In genomic region chr15:102217325-102217724, GRCm38 (mm10) we compare ENCODE assay signal across 21 mouse cellular contexts. TPM values are rescaled to one million over a fixed set of nuclear protein-coding genes. Genes with fewer than 3 reads are reported as not detected.
DNase-seq lines count a peak whose midpoint lies in the region; ATAC-seq lines count a peak whose summit lies in the region.
"Had no signal": no experiment of that assay in that cellular context is flagged by ENCODE, and none has a peak within 500 bp of the region (broad histone marks: within the 10 kb centered on the region; RNA-seq: fewer than 3 reads in every experiment).

No protein-coding gene starts in this region.

- no peaks in the 10 kb centered on the region for H3K9me3 ChIP-seq in embryonic facial prominence, embryonic 12.5 days
- no peaks in the 10 kb centered on the region for H3K9me3 ChIP-seq in embryonic facial prominence, embryonic 10.5 days
- no peaks in the 10 kb centered on the region for H3K9me3 ChIP-seq in hindbrain, embryonic 16.5 days (ENCODE audit: control insufficient read depth, low read length)
- H3K9me3 ChIP-seq in hindbrain, embryonic 10.5 days = no peaks in the 10 kb centered on the region
- no peaks in the 10 kb centered on the region for H3K9me3 ChIP-seq in lung, embryonic 15.5 days
- no peaks in the 10 kb centered on the region for H3K9me3 ChIP-seq in embryonic facial prominence, embryonic 13.5 days
- H3K9me3 ChIP-seq: midbrain, embryonic 10.5 days had no signal

- H3K4me3 ChIP-seq in embryonic facial prominence, embryonic 12.5 days = no peak overlapping the region
- no peak overlapping the region for H3K4me3 ChIP-seq in embryonic facial prominence, embryonic 10.5 days
- H3K4me3 ChIP-seq in hindbrain, embryonic 16.5 days (ENCODE audit: low read length) = no peak overlapping the region
- no peak overlapping the region for H3K4me3 ChIP-seq in hindbrain, embryonic 10.5 days
- H3K4me3 ChIP-seq in lung, embryonic 15.5 days = no peak overlapping the region
- H3K4me3 ChIP-seq in embryonic facial prominence, embryonic 13.5 days = no peak overlapping the region
- H3K4me3 ChIP-seq: left cerebral cortex, adult 2 months; midbrain, embryonic 10.5 days had no signal

- no peak overlapping the region for H3K4me2 ChIP-seq in embryonic facial prominence, embryonic 12.5 days (replicated peaks)
- H3K4me2 ChIP-seq in hindbrain, embryonic 16.5 days (ENCODE audit: low read length) = no peak overlapping the region
- H3K4me2 ChIP-seq in lung, embryonic 15.5 days = no peak overlapping the region
- no peak overlapping the region for H3K4me2 ChIP-seq in embryonic facial prominence, embryonic 13.5 days
- H3K4me2 ChIP-seq: heart, embryonic 11.5 days had no signal

- H3K9ac ChIP-seq in embryonic facial prominence, embryonic 12.5 days = no peak overlapping the region
- H3K9ac ChIP-seq in hindbrain, embryonic 16.5 days (ENCODE audit: low read depth, low read length) = no peak overlapping the region
- H3K9ac ChIP-seq in lung, embryonic 15.5 days = no peak overlapping the region
- 0 out of 2 replicates have a peak overlapping the region, but pooled peaks have one; percentile 6 for H3K9ac ChIP-seq in embryonic facial prominence, embryonic 13.5 days

- WGBS in embryonic facial prominence, embryonic 12.5 days = 89% methylated on average over 7 of the region's 7 CpGs
- 91% methylated on average over 7 of the region's 7 CpGs for WGBS in embryonic facial prominence, embryonic 10.5 days
- WGBS in hindbrain, embryonic 16.5 days = 92% methylated on average over 7 of the region's 7 CpGs
- WGBS in hindbrain, embryonic 10.5 days = 88% methylated on average over 7 of the region's 7 CpGs
- 52% methylated on average over 7 of the region's 7 CpGs for WGBS in lung, embryonic 15.5 days
- WGBS in embryonic facial prominence, embryonic 13.5 days = 89% methylated on average over 7 of the region's 7 CpGs

- no peaks in the 10 kb centered on the region for H3K4me1 ChIP-seq in embryonic facial prominence, embryonic 12.5 days
- H3K4me1 ChIP-seq in embryonic facial prominence, embryonic 10.5 days = 0 out of 2 replicates have a peak, but pooled peaks cover 7% of the 10 kb centered on the region
- H3K4me1 ChIP-seq in hindbrain, embryonic 16.5 days (ENCODE audit: control insufficient read depth, insufficient read depth, low read depth, low read length) = no peaks in the 10 kb centered on the region
- no peaks in the 10 kb centered on the region for H3K4me1 ChIP-seq in hindbrain, embryonic 10.5 days (replicated peaks)
- H3K4me1 ChIP-seq in lung, embryonic 15.5 days = peaks cover 6% of the 10 kb centered on the region; the same call in 1 of the 2 replicates
- no peaks in the 10 kb centered on the region for H3K4me1 ChIP-seq in embryonic facial prominence, embryonic 13.5 days
- H3K4me1 ChIP-seq: midbrain, embryonic 10.5 days had no signal

- no peaks in the 10 kb centered on the region for H3K27me3 ChIP-seq in embryonic facial prominence, embryonic 12.5 days
- peaks cover 6% of the 10 kb centered on the region for H3K27me3 ChIP-seq in embryonic facial prominence, embryonic 10.5 days (replicated peaks; ENCODE audit: low read depth, poor library complexity, severe bottlenecking)
- no peaks in the 10 kb centered on the region for H3K27me3 ChIP-seq in hindbrain, embryonic 16.5 days (replicated peaks; ENCODE audit: control insufficient read depth, insufficient read depth, low read length)
- peaks cover 5% of the 10 kb centered on the region for H3K27me3 ChIP-seq in hindbrain, embryonic 10.5 days (ENCODE audit: insufficient read depth, poor library complexity, severe bottlenecking)
- peaks cover 2% of the 10 kb centered on the region; the same call in 1 of the 2 replicates for H3K27me3 ChIP-seq in lung, embryonic 15.5 days
- no peaks in the 10 kb centered on the region for H3K27me3 ChIP-seq in embryonic facial prominence, embryonic 13.5 days

- H3K36me3 ChIP-seq in embryonic facial prominence, embryonic 12.5 days = peaks cover 44% of the 10 kb centered on the region
- peaks cover 56% of the 10 kb centered on the region for H3K36me3 ChIP-seq in embryonic facial prominence, embryonic 10.5 days (replicated peaks)
- peaks cover 21% of the 10 kb centered on the region for H3K36me3 ChIP-seq in hindbrain, embryonic 16.5 days (ENCODE audit: control insufficient read depth, insufficient read depth, low read length)
- H3K36me3 ChIP-seq in hindbrain, embryonic 10.5 days = peaks cover 54% of the 10 kb centered on the region
- peaks cover 36% of the 10 kb centered on the region for H3K36me3 ChIP-seq in lung, embryonic 15.5 days
- H3K36me3 ChIP-seq in embryonic facial prominence, embryonic 13.5 days = peaks cover 50% of the 10 kb centered on the region

- 0 out of 2 replicates have a peak, but pooled peaks have one; percentile 2 for ATAC-seq in embryonic facial prominence, embryonic 12.5 days (ENCODE audit: insufficient number of reproducible peaks, insufficient read depth, low FRiP score, low TSS enrichment)
- peak; percentile 16; the same call in 1 of the 2 replicates for ATAC-seq in hindbrain, embryonic 16.5 days
- 0 out of 2 replicates have a peak, but pooled peaks have one; percentile 30 for ATAC-seq in lung, embryonic 15.5 days (ENCODE audit: borderline replicate concordance, extremely low read depth, low FRiP score, low TSS enrichment)
- ATAC-seq in embryonic facial prominence, embryonic 13.5 days (ENCODE audit: insufficient number of reproducible peaks, insufficient read depth, low FRiP score, low TSS enrichment, low read depth) = no peak; the same call in 1 of the 2 replicates

- H3K27ac ChIP-seq in embryonic facial prominence, embryonic 12.5 days = no peak overlapping the region
- H3K27ac ChIP-seq in embryonic facial prominence, embryonic 10.5 days (replicated peaks) = no peak overlapping the region
- H3K27ac ChIP-seq in hindbrain, embryonic 16.5 days (ENCODE audit: low read depth, low read length) = no peak overlapping the region
- no peak overlapping the region for H3K27ac ChIP-seq in hindbrain, embryonic 10.5 days
- no peak overlapping the region for H3K27ac ChIP-seq in lung, embryonic 15.5 days
- H3K27ac ChIP-seq in embryonic facial prominence, embryonic 13.5 days = no peak overlapping the region
- H3K27ac ChIP-seq: left cerebral cortex, adult 2 months; midbrain, embryonic 10.5 days had no signal

- no peak for DNase-seq in embryonic facial prominence, embryonic 10.5 days (ENCODE audit: low spot score)
- no peak for DNase-seq in hindbrain, embryonic 10.5 days (ENCODE audit: low spot score)
- DNase-seq in lung, postnatal 14 days = no peak
- no peak for DNase-seq in MN1 (ENCODE audit: low spot score)
- DNase-seq: adrenal gland, postnatal 10 days; cerebellum, adult 11 months; cerebellum, postnatal 14 days; gastrocnemius, postnatal 36 days; heart, postnatal 36 days; kidney, adult 11 months; kidney, postnatal 25 days; thymus, adult 2 months had no signal

RNA-seq across cellular contexts. Expression of gene Csad, which starts 12.8 kb away (rescaled TPM):
- 82.8 and 91.1 TPM in 2 replicates for polyA plus RNA-seq in embryonic facial prominence, embryonic 12.5 days (2016; fragmentation: Nextera tagmentation; extraction: Ambion mirVana)
- polyA plus RNA-seq in embryonic facial prominence, embryonic 10.5 days (2016; fragmentation: Nextera tagmentation; extraction: Ambion mirVana) = 48.6 and 48.7 TPM in 2 replicates
- polyA plus RNA-seq in hindbrain, embryonic 16.5 days (2015; fragmentation: Nextera tagmentation; extraction: Ambion mirVana) = 35.5 and 43.3 TPM in 2 replicates
- polyA plus RNA-seq in hindbrain, embryonic 10.5 days (2016; fragmentation: Nextera tagmentation; extraction: Ambion mirVana) = 34.0 and 35.5 TPM in 2 replicates
- 74.1 and 78.1 TPM in 2 replicates for polyA plus RNA-seq in lung, embryonic 15.5 days (2015; fragmentation: Nextera tagmentation; extraction: Ambion mirVana)
- polyA plus RNA-seq in embryonic facial prominence, embryonic 13.5 days (2015; fragmentation: Nextera tagmentation; extraction: Ambion mirVana) = 89.6 and 102 TPM in 2 replicates

RNA-seq across cellular contexts. Expression of gene Zfp740, which starts 14.3 kb away (rescaled TPM):
- polyA plus RNA-seq in embryonic facial prominence, embryonic 12.5 days (2016; fragmentation: Nextera tagmentation; extraction: Ambion mirVana) = 114 and 119 TPM in 2 replicates
- 77.6 and 79.3 TPM in 2 replicates for polyA plus RNA-seq in embryonic facial prominence, embryonic 10.5 days (2016; fragmentation: Nextera tagmentation; extraction: Ambion mirVana)
- 39.6 and 51.0 TPM in 2 replicates for polyA plus RNA-seq in hindbrain, embryonic 16.5 days (2015; fragmentation: Nextera tagmentation; extraction: Ambion mirVana)
- polyA plus RNA-seq in hindbrain, embryonic 10.5 days (2016; fragmentation: Nextera tagmentation; extraction: Ambion mirVana) = 61.8 and 67.1 TPM in 2 replicates
- 60.7 and 67.1 TPM in 2 replicates for polyA plus RNA-seq in lung, embryonic 15.5 days (2015; fragmentation: Nextera tagmentation; extraction: Ambion mirVana)
- 82.4 and 86.3 TPM in 2 replicates for polyA plus RNA-seq in embryonic facial prominence, embryonic 13.5 days (2015; fragmentation: Nextera tagmentation; extraction: Ambion mirVana)

RNA-seq across cellular contexts. Expression of gene Itgb7, which starts 14.4 kb away (rescaled TPM):
- 1.9 and 2.6 TPM in 2 replicates for polyA plus RNA-seq in embryonic facial prominence, embryonic 12.5 days (2016; fragmentation: Nextera tagmentation; extraction: Ambion mirVana)
- 1.1 and 1.6 TPM in 2 replicates for polyA plus RNA-seq in embryonic facial prominence, embryonic 10.5 days (2016; fragmentation: Nextera tagmentation; extraction: Ambion mirVana)
- polyA plus RNA-seq in hindbrain, embryonic 16.5 days (2015; fragmentation: Nextera tagmentation; extraction: Ambion mirVana) = 1.1 and 2.0 TPM in 2 replicates
- 0.31 and 0.90 TPM in 2 replicates for polyA plus RNA-seq in hindbrain, embryonic 10.5 days (2016; fragmentation: Nextera tagmentation; extraction: Ambion mirVana)
- polyA plus RNA-seq in lung, embryonic 15.5 days (2015; fragmentation: Nextera tagmentation; extraction: Ambion mirVana) = 2.0 and 3.2 TPM in 2 replicates
- 3.0 and 3.3 TPM in 2 replicates for polyA plus RNA-seq in embryonic facial prominence, embryonic 13.5 days (2015; fragmentation: Nextera tagmentation; extraction: Ambion mirVana)

RNA-seq across cellular contexts. Expression of gene Rarg, which starts 40.0 kb away (rescaled TPM):
- polyA plus RNA-seq in embryonic facial prominence, embryonic 12.5 days (2016; fragmentation: Nextera tagmentation; extraction: Ambion mirVana) = 121 and 123 TPM in 2 replicates
- polyA plus RNA-seq in embryonic facial prominence, embryonic 10.5 days (2016; fragmentation: Nextera tagmentation; extraction: Ambion mirVana) = 77.8 and 90.2 TPM in 2 replicates
- polyA plus RNA-seq in hindbrain, embryonic 16.5 days (2015; fragmentation: Nextera tagmentation; extraction: Ambion mirVana) = 5.6 and 7.6 TPM in 2 replicates
- polyA plus RNA-seq in hindbrain, embryonic 10.5 days (2016; fragmentation: Nextera tagmentation; extraction: Ambion mirVana) = 22.1 and 24.5 TPM in 2 replicates
- polyA plus RNA-seq in lung, embryonic 15.5 days (2015; fragmentation: Nextera tagmentation; extraction: Ambion mirVana) = 43.7 and 43.8 TPM in 2 replicates
- 135 and 143 TPM in 2 replicates for polyA plus RNA-seq in embryonic facial prominence, embryonic 13.5 days (2015; fragmentation: Nextera tagmentation; extraction: Ambion mirVana)

RNA-seq across cellular contexts. Expression of gene Gm9918, which starts 53.0 kb away (rescaled TPM):
- polyA plus RNA-seq in embryonic facial prominence, embryonic 12.5 days (2016; fragmentation: Nextera tagmentation; extraction: Ambion mirVana) = 0.99 and 1.1 TPM in 2 replicates
- 0.75 and 1.3 TPM in 2 replicates for polyA plus RNA-seq in embryonic facial prominence, embryonic 10.5 days (2016; fragmentation: Nextera tagmentation; extraction: Ambion mirVana)
- 0.06 and 0.14 TPM in 2 replicates for polyA plus RNA-seq in hindbrain, embryonic 16.5 days (2015; fragmentation: Nextera tagmentation; extraction: Ambion mirVana)
- polyA plus RNA-seq in hindbrain, embryonic 10.5 days (2016; fragmentation: Nextera tagmentation; extraction: Ambion mirVana) = 0.26 and 0.35 TPM in 2 replicates
- polyA plus RNA-seq in lung, embryonic 15.5 days (2015; fragmentation: Nextera tagmentation; extraction: Ambion mirVana) = 0.53 and 0.57 TPM in 2 replicates
- polyA plus RNA-seq in embryonic facial prominence, embryonic 13.5 days (2015; fragmentation: Nextera tagmentation; extraction: Ambion mirVana) = 1.9 and 2.3 TPM in 2 replicates
- polyA plus RNA-seq: liver, embryonic 16.5 days; small intestine, adult 2 months had no signal
